Mouse (Mus musculus): ENCODE measurements at regions not wholly inside any gene's neighbourhood (a gene's known extent, or its start where the extent isn't known, plus 50 kb on each side); places are given as distances from the start of the nearest gene placed in this dataset.

GRCm38 (mm10) chr5:39426053-39426452 lies 329.2 kb downstream of the Hs3st1 start:
- H3K9ac ChIP-seq (replicated peaks; ENCODE audit: low read depth, low read length): no peak overlapping the region
- no peaks in the 10 kb centered on the region for H3K9me3 ChIP-seq (ENCODE audit: control insufficient read depth, low read length)
- no peak overlapping the region for H3K27ac ChIP-seq (ENCODE audit: low read depth, low read length)
- H3K27me3 ChIP-seq (ENCODE audit: control insufficient read depth, insufficient read depth, low read length): no peaks in the 10 kb centered on the region
- H3K36me3 ChIP-seq (ENCODE audit: control insufficient read depth, insufficient read depth, low read length): no peaks in the 10 kb centered on the region
- 74% methylated on average over 3 of the region's 3 CpGs for WGBS
- no peak overlapping the region for H3K4me2 ChIP-seq (ENCODE audit: low read depth, low read length)
- H3K4me3 ChIP-seq (ENCODE audit: low read depth, low read length): no peak overlapping the region
- no peaks in the 10 kb centered on the region for H3K4me1 ChIP-seq (ENCODE audit: control insufficient read depth, insufficient read depth, low read length)
- no peak for ATAC-seq (ENCODE audit: low read depth)

GRCm38 (mm10) chr5:39423720-39424119 lies 331.6 kb downstream of the Hs3st1 start:
- no peak overlapping the region for H3K4me3 ChIP-seq (ENCODE audit: low read depth, low read length)
- H3K4me2 ChIP-seq (ENCODE audit: low read depth, low read length): no peak overlapping the region
- no peak overlapping the region for H3K9ac ChIP-seq (replicated peaks; ENCODE audit: low read depth, low read length)
- H3K27ac ChIP-seq (ENCODE audit: low read depth, low read length): no peak overlapping the region
- no peaks in the 10 kb centered on the region for H3K27me3 ChIP-seq (ENCODE audit: control insufficient read depth, insufficient read depth, low read length)
- 34% methylated on average over 9 of the region's 9 CpGs for WGBS
- no peaks in the 10 kb centered on the region for H3K36me3 ChIP-seq (ENCODE audit: control insufficient read depth, insufficient read depth, low read length)
- H3K9me3 ChIP-seq (ENCODE audit: control insufficient read depth, low read length): no peaks in the 10 kb centered on the region
- peak; percentile 55; the same call in 1 of the 2 replicates for ATAC-seq (ENCODE audit: low read depth)
- no peaks in the 10 kb centered on the region for H3K4me1 ChIP-seq (ENCODE audit: control insufficient read depth, insufficient read depth, low read length)

- Histone ChIP-seq H3K36me3 (ENCODE audit: control insufficient read depth, insufficient read depth, low read length) (no peaks in the 10 kb centered on the region), H3K9ac (replicated peaks; ENCODE audit: low read depth, low read length) (no peak overlapping the region), H3K27me3 (ENCODE audit: control insufficient read depth, insufficient read depth, low read length) (no peaks in the 10 kb centered on the region), H3K4me3 (ENCODE audit: low read depth, low read length) (no peak overlapping the region), H3K4me1 (ENCODE audit: control insufficient read depth, insufficient read depth, low read length) (0 out of 2 replicates have a peak, but pooled peaks cover 5% of the 10 kb centered on the region), H3K9me3 (ENCODE audit: control insufficient read depth, low read length) (no peaks in the 10 kb centered on the region), H3K4me2 (ENCODE audit: low read depth, low read length) (no peak overlapping the region), H3K27ac (ENCODE audit: low read depth, low read length) (no peak overlapping the region)
- WGBS: 93% methylated on average over 1 of the region's 1 CpGs
- no peak for ATAC-seq (ENCODE audit: low read depth)
Measured at GRCm38 (mm10) chr5:39418795-39419194, 336.5 kb downstream of the Hs3st1 start.

GRCm38 (mm10) chr5:39417845-39418154 lies 337.5 kb downstream of the Hs3st1 start:
- Histone ChIP-seq H3K4me2 (ENCODE audit: low read depth, low read length) (no peak overlapping the region), H3K36me3 (ENCODE audit: control insufficient read depth, insufficient read depth, low read length) (no peaks in the 10 kb centered on the region), H3K4me3 (ENCODE audit: low read depth, low read length) (no peak overlapping the region), H3K4me1 (ENCODE audit: control insufficient read depth, insufficient read depth, low read length) (0 out of 2 replicates have a peak, but pooled peaks cover 5% of the 10 kb centered on the region), H3K27ac (ENCODE audit: low read depth, low read length) (no peak overlapping the region; the same call in 1 of the 2 replicates), H3K9ac (replicated peaks; ENCODE audit: low read depth, low read length) (no peak overlapping the region), H3K27me3 (ENCODE audit: control insufficient read depth, insufficient read depth, low read length) (no peaks in the 10 kb centered on the region), H3K9me3 (ENCODE audit: control insufficient read depth, low read length) (no peaks in the 10 kb centered on the region)
- peak; percentile 36; the same call in 1 of the 2 replicates for ATAC-seq (ENCODE audit: low read depth)
- WGBS: 56% methylated on average over 3 of the region's 3 CpGs

- no peaks in the 10 kb centered on the region for H3K36me3 ChIP-seq (ENCODE audit: control insufficient read depth, insufficient read depth, low read length)
- no peaks in the 10 kb centered on the region for H3K9me3 ChIP-seq (ENCODE audit: control insufficient read depth, low read length)
- H3K9ac ChIP-seq (replicated peaks; ENCODE audit: low read depth, low read length): no peak overlapping the region
- 36% methylated on average over 11 of the region's 11 CpGs for WGBS
- no peak overlapping the region; the same call in 1 of the 2 replicates for H3K27ac ChIP-seq (ENCODE audit: low read depth, low read length)
- H3K27me3 ChIP-seq (ENCODE audit: control insufficient read depth, insufficient read depth, low read length): no peaks in the 10 kb centered on the region
- 0 out of 2 replicates have a peak, but pooled peaks cover 5% of the 10 kb centered on the region for H3K4me1 ChIP-seq (ENCODE audit: control insufficient read depth, insufficient read depth, low read length)
- ATAC-seq (ENCODE audit: low read depth): peak; percentile 88
- no peak overlapping the region for H3K4me2 ChIP-seq (ENCODE audit: low read depth, low read length)
- H3K4me3 ChIP-seq (ENCODE audit: low read depth, low read length): no peak overlapping the region
Measured at GRCm38 (mm10) chr5:39417121-39417844, 338.0 kb downstream of the Hs3st1 start.

- Histone ChIP-seq H3K27ac (ENCODE audit: low read depth, low read length) (no peak overlapping the region), H3K27me3 (ENCODE audit: control insufficient read depth, insufficient read depth, low read length) (no peaks in the 10 kb centered on the region), H3K4me2 (ENCODE audit: low read depth, low read length) (no peak overlapping the region), H3K9ac (replicated peaks; ENCODE audit: low read depth, low read length) (no peak overlapping the region), H3K4me1 (ENCODE audit: control insufficient read depth, insufficient read depth, low read length) (0 out of 2 replicates have a peak, but pooled peaks cover 5% of the 10 kb centered on the region), H3K9me3 (ENCODE audit: control insufficient read depth, low read length) (no peaks in the 10 kb centered on the region), H3K4me3 (ENCODE audit: low read depth, low read length) (no peak overlapping the region), H3K36me3 (ENCODE audit: control insufficient read depth, insufficient read depth, low read length) (no peaks in the 10 kb centered on the region)
- 15% methylated on average over 2 of the region's 2 CpGs for WGBS
- ATAC-seq (ENCODE audit: low read depth): peak; percentile 44
Measured at GRCm38 (mm10) chr5:39416597-39417023, 338.7 kb downstream of the Hs3st1 start.

GRCm38 (mm10) chr5:39412756-39413155 lies 342.5 kb downstream of the Hs3st1 start:
- H3K4me2 ChIP-seq (ENCODE audit: low read depth, low read length): no peak overlapping the region
- WGBS: 62% methylated on average over 5 of the region's 5 CpGs
- H3K9me3 ChIP-seq (ENCODE audit: control insufficient read depth, low read length): no peaks in the 10 kb centered on the region
- ATAC-seq (ENCODE audit: low read depth): no peak
- H3K9ac ChIP-seq (replicated peaks; ENCODE audit: low read depth, low read length): no peak overlapping the region
- no peak overlapping the region for H3K27ac ChIP-seq (ENCODE audit: low read depth, low read length)
- no peaks in the 10 kb centered on the region for H3K36me3 ChIP-seq (ENCODE audit: control insufficient read depth, insufficient read depth, low read length)
- no peaks in the 10 kb centered on the region for H3K27me3 ChIP-seq (ENCODE audit: control insufficient read depth, insufficient read depth, low read length)
- H3K4me1 ChIP-seq (ENCODE audit: control insufficient read depth, insufficient read depth, low read length): 0 out of 2 replicates have a peak, but pooled peaks cover 4% of the 10 kb centered on the region
- H3K4me3 ChIP-seq (ENCODE audit: low read depth, low read length): no peak overlapping the region

GRCm38 (mm10) chr5:39390391-39390987 lies 364.8 kb downstream of the Hs3st1 start:
- no peak for ATAC-seq (ENCODE audit: low read depth)
- no peaks in the 10 kb centered on the region for H3K36me3 ChIP-seq (ENCODE audit: control insufficient read depth, insufficient read depth, low read length)
- no peaks in the 10 kb centered on the region for H3K9me3 ChIP-seq (ENCODE audit: control insufficient read depth, low read length)
- no peak overlapping the region for H3K9ac ChIP-seq (replicated peaks; ENCODE audit: low read depth, low read length)
- H3K27ac ChIP-seq (ENCODE audit: low read depth, low read length): no peak overlapping the region
- H3K4me3 ChIP-seq (ENCODE audit: low read depth, low read length): no peak overlapping the region
- H3K4me2 ChIP-seq (ENCODE audit: low read depth, low read length): no peak overlapping the region
- H3K4me1 ChIP-seq (ENCODE audit: control insufficient read depth, insufficient read depth, low read length): no peaks in the 10 kb centered on the region
- no peaks in the 10 kb centered on the region for H3K27me3 ChIP-seq (ENCODE audit: control insufficient read depth, insufficient read depth, low read length)

- ATAC-seq (ENCODE audit: low read depth): no peak
- Histone ChIP-seq H3K4me3 (ENCODE audit: low read depth, low read length) (no peak overlapping the region), H3K36me3 (ENCODE audit: control insufficient read depth, insufficient read depth, low read length) (no peaks in the 10 kb centered on the region), H3K4me1 (ENCODE audit: control insufficient read depth, insufficient read depth, low read length) (no peaks in the 10 kb centered on the region), H3K27ac (ENCODE audit: low read depth, low read length) (no peak overlapping the region), H3K9ac (replicated peaks; ENCODE audit: low read depth, low read length) (no peak overlapping the region), H3K27me3 (ENCODE audit: control insufficient read depth, insufficient read depth, low read length) (no peaks in the 10 kb centered on the region), H3K9me3 (ENCODE audit: control insufficient read depth, low read length) (no peaks in the 10 kb centered on the region), H3K4me2 (ENCODE audit: low read depth, low read length) (no peak overlapping the region)
- 93% methylated on average over 2 of the region's 2 CpGs for WGBS
Measured at GRCm38 (mm10) chr5:39384410-39384809, 370.9 kb downstream of the Hs3st1 start.

All from neural tube, embryonic 14.5 days (tissue).